Mouse (Mus musculus): ENCODE measurements around the gene Teddm1a.

DNA sequence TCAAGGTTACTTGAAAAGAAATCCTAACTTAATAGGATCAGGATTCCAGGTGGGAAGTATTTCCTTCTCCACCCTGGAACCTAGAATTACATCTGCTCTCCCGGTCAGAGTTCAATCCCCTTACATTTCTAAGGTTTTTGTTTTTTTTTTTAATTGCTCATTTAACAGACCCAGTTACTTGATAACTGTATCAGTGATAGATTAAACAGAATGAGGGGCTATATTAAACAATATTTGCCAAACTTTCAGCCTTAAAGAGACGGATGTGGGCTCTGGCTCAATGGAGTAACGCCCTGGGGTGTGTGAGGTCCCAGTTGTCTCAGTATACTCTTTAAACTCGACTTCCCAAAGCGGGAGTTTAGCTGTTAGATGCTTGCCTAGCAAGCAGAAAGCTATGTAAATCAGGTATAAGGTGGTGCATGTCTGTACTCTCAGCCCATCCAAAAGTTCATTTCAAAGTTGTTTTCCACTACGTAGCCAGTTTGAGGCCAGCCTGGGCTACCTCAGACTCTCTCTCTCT is 19.8 kb downstream of the Teddm1a start:
- TF ChIP-seq TCF12 (IDR thresholded peaks at IDR 0.05; ENCODE audit: insufficient read depth, poor library complexity, severe bottlenecking) (no peak), POLR2A (IDR thresholded peaks at IDR 0.05; ENCODE audit: insufficient read length, low read depth) (no peak), USF1 (IDR thresholded peaks at IDR 0.05; ENCODE audit: low read depth) (no peak), MAX (IDR thresholded peaks at IDR 0.05; ENCODE audit: low read depth) (no peak), MYOD1 (IDR thresholded peaks at IDR 0.05; ENCODE audit: control insufficient read depth in 1 of 3, insufficient read length in 2 of 3, low read depth in 2 of 3) (no peak), POLR2AphosphoS2 (IDR thresholded peaks at IDR 0.05; ENCODE audit: insufficient read length, low read depth) (no peak), CEBPB (IDR thresholded peaks at IDR 0.05; ENCODE audit: insufficient read depth, poor library complexity, severe bottlenecking) (no peak), MYOG (IDR thresholded peaks at IDR 0.05; ENCODE audit: control insufficient read depth in 1 of 3, insufficient read depth in 1 of 3, insufficient read length in 2 of 3, low read depth in 2 of 3) (no peak), E2F4 (IDR thresholded peaks at IDR 0.05; ENCODE audit: insufficient read depth) (no peak), REST (IDR thresholded peaks at IDR 0.05; ENCODE audit: insufficient read depth, insufficient read length) (no peak), SRF (IDR thresholded peaks at IDR 0.05; ENCODE audit: control insufficient read depth, insufficient read length, low read depth) (no peak)

Data from myocyte (in vitro differentiated cells).